8 mouse cellular contexts compared by ENCODE assay signal in genomic region chr16:14316884-14317876, GRCm38 (mm10). TPM values are rescaled to one million over a fixed set of nuclear protein-coding genes. Genes with fewer than 3 reads are reported as not detected.
DNase-seq lines count a peak whose midpoint lies in the region; ATAC-seq and TF ChIP-seq lines count a peak whose summit lies in the region.

Gene Fopnl (minus strand): TSS chr16:14317405.

- no peaks in the 10 kb centered on the region for H3K27me3 ChIP-seq in megakaryocyte, embryonic 14.5 days (replicated peaks)

- peaks cover 24% of the 10 kb centered on the region for H3K36me3 ChIP-seq in megakaryocyte, embryonic 14.5 days (replicated peaks; ENCODE audit: low read length)

- TF ChIP-seq POLR2A in cortical plate, adult 2 months (IDR thresholded peaks at IDR 0.05; ENCODE audit: extremely low read depth, insufficient read depth, low read length) = peak; percentile 90

- peak; percentile 93 to 97 for DNase-seq in gastrocnemius, adult 8-10 months (ENCODE audit: low spot score in 2 of 2)
- peak; percentile 84 for DNase-seq in hindlimb bud, embryonic 11.5 days (ENCODE audit: extremely low spot score, low read depth, low spot score)
- DNase-seq in left cerebral cortex, adult 8-10 months (ENCODE audit: low spot score in 2 of 2) = peak; percentile 94 to 97
- peak; percentile 99 to 100 for DNase-seq in right cerebral cortex, postnatal 10 days (ENCODE audit: low spot score in 2 of 2)
- peak; percentile 90 for DNase-seq in urinary bladder, postnatal 25 days (ENCODE audit: low spot score)

- H3K27ac ChIP-seq in cortical plate, adult 2 months (ENCODE audit: insufficient read depth, low read length) = peak within 1 kb of the TSS; percentile 61

- no peak for TF ChIP-seq CTCF in cortical plate, adult 2 months (IDR thresholded peaks at IDR 0.05; ENCODE audit: extremely low read depth, insufficient read depth, low read length)

- no peaks in the 10 kb centered on the region for H3K9me3 ChIP-seq in megakaryocyte, embryonic 14.5 days

- ATAC-seq in activated CD4-positive, CD25-positive, alpha-beta regulatory T cell, adult 4 months = peak; percentile 100

- peak within 1 kb of the TSS; percentile 93 for H3K4me3 ChIP-seq in cortical plate, adult 2 months (ENCODE audit: insufficient read depth, low read length)
- H3K4me3 ChIP-seq in megakaryocyte, embryonic 14.5 days (replicated peaks) = peak within 1 kb of the TSS; percentile 92

- peaks cover 1% of the 10 kb centered on the region; the same call in 1 of the 2 replicates for H3K4me1 ChIP-seq in cortical plate, adult 2 months (ENCODE audit: control insufficient read depth, insufficient read depth, low read length)
- peaks cover 50% of the 10 kb centered on the region for H3K4me1 ChIP-seq in megakaryocyte, embryonic 14.5 days

RNA-seq across cellular contexts. Expression of gene Fopnl, which starts in this region (rescaled TPM):
- 100 to 1,000 TPM; 110 to 124 TPM for polyA plus RNA-seq in activated CD4-positive, CD25-positive, alpha-beta regulatory T cell, adult 4 months (2017; shearing (Covaris generic))
- polyA plus RNA-seq in cortical plate, adult 2 months (2012; rRNA removed) = 73.1 and 79.8 TPM in 2 replicates
- 10 to 100 TPM; 62.1 to 69.9 (median 67.5) TPM for total RNA-seq in gastrocnemius, adult 8-10 months (2022)
- total RNA-seq in left cerebral cortex, adult 8-10 months (2022) = 10 to 100 TPM; 45.9 to 51.1 (median 48.2) TPM
- polyA plus RNA-seq in megakaryocyte, embryonic 14.5 days (2012; ENCODE audit: insufficient read depth, low replicate concordance) = 5.5 and 17.8 TPM in 2 replicates

Comparison
In these comparisons a context has a peak if more than half of its experiments do, and no peak if none do; other contexts are left out.
1. Peak in every context shown above with its lines: DNase-seq, ATAC-seq, H3K4me3 ChIP-seq and H3K27ac ChIP-seq.